Mouse (Mus musculus) forebrain, embryonic 14.5 days (tissue): ENCODE data around the gene Psmd8. TPM values are rescaled to one million over a fixed set of nuclear protein-coding genes. Genes with fewer than 3 reads are reported as not detected.

Experiments
- ATAC-seq: fragments of 200-750 bp; cut with Nextera tagmentation; 2 replicates; pipeline ENCODE4 v1.8.0; 2017; ENCODE audit warnings: mild to moderate bottlenecking, moderate library complexity
- DNase-seq: peaks from one replicate; pipeline ENCODE4 v3.0.0-alpha.2; 2015; ENCODE audit warnings: low spot score
- H3K27ac ChIP-seq: fragments of 300-500 bp; sonication (generic); 2 replicates; pipeline ENCODE4 v1.5.1; 2014; ENCODE audit warnings: low read depth, mild to moderate bottlenecking, control low read depth, low read length, moderate library complexity
- H3K27me3 ChIP-seq: fragments of 300-500 bp; sonication (generic); replicated peaks from 2 replicates; pipeline ENCODE4 v1.6.1; 2014; ENCODE audit warnings: low read length, control low read depth, mixed read lengths; ENCODE audit not compliant: control insufficient read depth, insufficient read depth
- H3K36me3 ChIP-seq: fragments of 300-500 bp; sonication (generic); 2 replicates; pipeline ENCODE4 v1.6.1; 2014; ENCODE audit warnings: low read length, control low read depth; ENCODE audit not compliant: control insufficient read depth, insufficient read depth
- H3K4me1 ChIP-seq: fragments of 300-500 bp; sonication (generic); 2 replicates; pipeline ENCODE4 v1.6.1; 2014; ENCODE audit warnings: antibody characterized with exemption, low read length, control low read depth; ENCODE audit not compliant: control insufficient read depth, insufficient read depth
- H3K4me2 ChIP-seq: fragments of 300-500 bp; sonication (generic); 2 replicates; pipeline ENCODE4 v1.6.1; 2014; ENCODE audit warnings: mild to moderate bottlenecking, control low read depth, low read length
- H3K4me3 ChIP-seq: fragments of 300-500 bp; sonication (generic); 2 replicates; pipeline ENCODE4 v1.5.1; 2014; ENCODE audit warnings: low read depth, low read length, control low read depth
- H3K9ac ChIP-seq: fragments of 300-500 bp; sonication (generic); 2 replicates; pipeline ENCODE4 v1.6.1; 2014; ENCODE audit warnings: mild to moderate bottlenecking, low read length, control low read depth, moderate library complexity
- H3K9me3 ChIP-seq: fragments of 300-500 bp; sonication (generic); replicated peaks from 2 replicates; pipeline ENCODE4 v1.6.1; 2016; ENCODE audit warnings: low read length, control low read depth, mixed read lengths; ENCODE audit not compliant: control insufficient read depth
- WGBS: fragments of 180-500 bp; shearing (Covaris S2); extraction: QIAGEN DNeasy Blood & Tissue Kit; methylation state at CpG from one replicate; pipeline ENCODE4 v1.1.7; 2014; 5-methylcytosine and 5-hydroxymethylcytosine counted together
- polyA plus RNA-seq: library from polyadenylated mRNA; unstranded; fragments of >200 nt; fragmentation: Nextera tagmentation; extraction: Ambion mirVana; gene quantifications from 2 replicates; pipeline ENCODE4 v1.2.1, GENCODE M21; 2014

Gene Psmd8
- polyA plus RNA-seq, 1 experiment from 2014 or later: 364 TPM

- Histone ChIP-seq H3K36me3 (peaks cover 12% of the 10 kb centered on the region; the same call in 1 of the 2 replicates), H3K27me3 (peaks cover 16% of the 10 kb centered on the region), H3K4me1 (peaks cover 7% of the 10 kb centered on the region; the same call in 1 of the 2 replicates), H3K4me2 (peak overlapping the region; percentile 75), H3K9ac (peak overlapping the region; percentile 37; the same call in 1 of the 2 replicates), H3K4me3 (peak overlapping the region; percentile 66), H3K27ac (no peak overlapping the region), H3K9me3 (no peaks in the 10 kb centered on the region)
- DNase-seq (no peak), ATAC-seq (no peak)
- 14% methylated on average over 19 of the region's 19 CpGs for WGBS
These were observed 12.8 kb downstream of the Psmd8 start for GRCm38 (mm10) chr7:29167656-29168055.

DNA sequence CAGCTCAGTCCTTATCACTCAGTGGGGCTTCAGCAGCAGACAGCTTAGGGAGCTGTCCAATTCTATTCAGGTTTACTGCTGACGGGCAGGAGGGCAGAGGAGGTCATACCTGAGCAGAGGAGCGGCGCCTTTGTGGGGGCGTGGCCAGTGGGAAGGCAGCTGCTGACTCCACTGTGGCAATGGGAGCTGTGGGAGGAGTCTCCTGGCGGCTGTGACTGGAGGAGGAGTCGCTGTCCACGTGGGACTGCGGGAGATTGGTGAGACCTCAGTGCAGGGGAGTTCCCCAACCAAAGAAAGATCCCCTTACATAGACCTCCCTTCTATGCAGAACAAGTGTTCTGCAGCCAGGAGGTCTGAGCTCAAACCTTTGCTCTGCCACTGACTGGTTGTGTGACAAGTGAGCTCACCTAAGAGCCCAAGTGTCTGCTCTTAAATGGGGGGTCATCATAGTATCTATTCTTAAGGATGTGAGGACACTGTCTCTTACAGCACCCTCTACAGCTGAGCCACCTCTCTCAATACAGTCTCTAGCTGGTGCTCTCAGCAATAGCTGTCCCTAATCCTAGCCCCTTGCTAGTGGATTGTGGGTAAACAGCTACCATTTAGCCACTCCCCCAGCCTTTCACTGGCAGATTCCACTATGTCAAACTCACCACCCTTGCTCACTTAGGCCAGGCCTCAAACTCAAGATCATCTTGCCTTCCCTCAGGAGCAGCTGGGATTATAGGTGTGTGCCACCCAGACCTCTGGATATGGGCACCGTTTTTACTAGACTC is 17.6 kb downstream of the Psmd8 start:
- ATAC-seq: no peak
- peaks cover 19% of the 10 kb centered on the region for H3K36me3 ChIP-seq
- no peak for DNase-seq
- H3K27me3 ChIP-seq: 0 out of 2 replicates have a peak, but pooled peaks cover 7% of the 10 kb centered on the region
- H3K27ac ChIP-seq: no peak overlapping the region
- H3K4me2 ChIP-seq: no peak overlapping the region
- H3K9ac ChIP-seq: no peak overlapping the region
- no peaks in the 10 kb centered on the region for H3K9me3 ChIP-seq
- 28% methylated on average over 9 of the region's 9 CpGs for WGBS
- H3K4me1 ChIP-seq: 0 out of 2 replicates have a peak, but pooled peaks cover 3% of the 10 kb centered on the region
- no peak overlapping the region for H3K4me3 ChIP-seq

DNA sequence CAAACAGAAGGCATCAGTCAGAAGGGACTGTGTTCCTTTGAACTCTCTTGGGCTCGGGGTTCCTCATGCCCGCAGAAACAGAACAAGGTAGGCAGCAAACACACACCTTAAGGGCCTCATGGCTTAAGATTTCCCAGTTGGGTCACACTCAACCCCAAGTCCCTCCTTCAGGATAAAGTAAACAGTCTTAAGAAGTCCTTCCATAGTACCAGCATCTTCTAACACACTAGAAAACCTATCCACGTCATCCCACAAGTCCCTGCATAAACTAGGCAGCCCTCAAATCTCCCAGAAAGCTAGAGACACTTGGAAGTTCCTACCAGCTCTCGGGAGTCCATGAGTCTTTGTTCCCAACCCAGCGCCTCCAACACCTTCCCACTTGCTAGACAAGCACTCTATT is 18.2 kb downstream of the Psmd8 start:
- Histone ChIP-seq H3K4me1 (no peaks in the 10 kb centered on the region), H3K36me3 (peaks cover 19% of the 10 kb centered on the region), H3K27me3 (0 out of 2 replicates have a peak, but pooled peaks cover 7% of the 10 kb centered on the region), H3K27ac (no peak overlapping the region), H3K9me3 (no peaks in the 10 kb centered on the region), H3K4me3 (no peak overlapping the region), H3K9ac (no peak overlapping the region), H3K4me2 (no peak overlapping the region)
- no peak for DNase-seq
- ATAC-seq: no peak
- 84% methylated on average over 5 of the region's 5 CpGs for WGBS

- Histone ChIP-seq H3K9me3 (no peaks in the 10 kb centered on the region), H3K9ac (no peak overlapping the region), H3K27ac (no peak overlapping the region), H3K36me3 (peaks cover 9% of the 10 kb centered on the region), H3K4me3 (no peak overlapping the region), H3K4me1 (no peaks in the 10 kb centered on the region), H3K27me3 (0 out of 2 replicates have a peak, but pooled peaks cover 7% of the 10 kb centered on the region), H3K4me2 (no peak overlapping the region)
- ATAC-seq: no peak
- 0% methylated on average over 5 of the region's 5 CpGs for WGBS
- no peak for DNase-seq
These were observed 22.2 kb downstream of the Psmd8 start for GRCm38 (mm10) chr7:29158264-29158663.

GRCm38 (mm10) chr7:29155838-29156782 is 24.4 kb downstream of the Psmd8 start, which contains the start of gene Fam98c:
Gene Fam98c, minus strand, starts transcription at chr7:29156234.
- Histone ChIP-seq H3K9ac (peak within 1 kb of the TSS; percentile 77), H3K9me3 (no peaks in the 10 kb centered on the region), H3K4me1 (no peaks in the 10 kb centered on the region), H3K4me2 (peak within 1 kb of the TSS; percentile 92), H3K27me3 (0 out of 2 replicates have a peak, but pooled peaks cover 7% of the 10 kb centered on the region), H3K36me3 (no peaks in the 10 kb centered on the region; the same call in 1 of the 2 replicates), H3K27ac (peak within 1 kb of the TSS; percentile 89), H3K4me3 (peak within 1 kb of the TSS; percentile 76)
- WGBS: 4% methylated on average over 67 of the region's 68 CpGs
- DNase-seq: peak; percentile 87
- peak; percentile 88 for ATAC-seq

- H3K4me3 ChIP-seq: peak overlapping the region; percentile 76
- H3K9ac ChIP-seq: peak overlapping the region; percentile 77
- H3K27ac ChIP-seq: peak overlapping the region; percentile 89
- H3K36me3 ChIP-seq: no peaks in the 10 kb centered on the region
- no peaks in the 10 kb centered on the region for H3K4me1 ChIP-seq
- H3K27me3 ChIP-seq: 0 out of 2 replicates have a peak, but pooled peaks cover 7% of the 10 kb centered on the region
- peak overlapping the region; percentile 92 for H3K4me2 ChIP-seq
- ATAC-seq: peak; percentile 93
- DNase-seq: peak; percentile 90
- no peaks in the 10 kb centered on the region for H3K9me3 ChIP-seq
- WGBS: 8% methylated on average over 37 of the region's 37 CpGs
These were observed 25.2 kb downstream of the Psmd8 start for GRCm38 (mm10) chr7:29155196-29155837.

DNA sequence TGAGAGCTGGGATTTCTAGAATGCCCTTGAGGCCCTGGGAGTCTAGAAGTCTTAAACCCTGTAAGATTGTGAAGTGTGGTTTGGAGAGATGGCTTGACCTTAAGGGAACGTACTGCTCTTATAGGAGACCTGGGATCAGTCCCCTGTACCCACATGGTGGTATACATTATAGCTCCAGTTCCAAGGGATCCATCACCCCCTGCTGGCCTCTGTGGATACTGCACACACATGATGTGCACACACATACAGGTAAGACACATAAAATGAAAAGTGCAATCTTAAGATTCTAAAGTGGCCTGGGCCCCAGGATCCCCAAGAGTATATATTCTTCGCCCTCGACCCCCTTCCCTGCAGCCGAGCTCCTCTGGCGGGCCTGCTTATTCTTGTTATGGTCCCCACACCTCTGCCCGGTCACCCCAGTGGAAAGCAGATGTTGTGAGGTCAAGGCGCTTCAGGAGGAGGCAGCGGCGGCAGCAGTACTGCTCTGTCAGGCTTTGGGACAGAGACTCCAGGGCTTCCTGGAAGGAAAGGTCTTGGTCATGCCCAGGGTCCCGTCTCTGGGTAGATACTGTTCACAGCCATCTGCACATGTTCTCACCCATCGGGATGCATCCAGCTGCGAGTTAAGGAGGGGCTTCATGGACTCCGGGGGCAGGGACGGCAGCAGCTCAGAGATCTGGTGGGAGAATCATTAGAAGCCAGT is 26.3 kb downstream of the Psmd8 start:
- no peak overlapping the region for H3K9ac ChIP-seq
- no peak overlapping the region for H3K27ac ChIP-seq
- no peaks in the 10 kb centered on the region for H3K36me3 ChIP-seq
- H3K27me3 ChIP-seq: 0 out of 2 replicates have a peak, but pooled peaks cover 7% of the 10 kb centered on the region
- H3K4me1 ChIP-seq: no peaks in the 10 kb centered on the region
- H3K9me3 ChIP-seq: no peaks in the 10 kb centered on the region
- no peak overlapping the region for H3K4me2 ChIP-seq
- no peak for ATAC-seq
- WGBS: 96% methylated on average over 14 of the region's 14 CpGs
- H3K4me3 ChIP-seq: no peak overlapping the region
- DNase-seq: no peak

GRCm38 (mm10) chr7:29151486-29151885 is 29.0 kb downstream of the Psmd8 start:
- 68% methylated on average over 10 of the region's 10 CpGs for WGBS
- no peak overlapping the region for H3K9ac ChIP-seq
- no peaks in the 10 kb centered on the region for H3K36me3 ChIP-seq
- no peaks in the 10 kb centered on the region for H3K27me3 ChIP-seq
- no peak overlapping the region for H3K4me3 ChIP-seq
- no peaks in the 10 kb centered on the region for H3K9me3 ChIP-seq
- H3K4me1 ChIP-seq: no peaks in the 10 kb centered on the region
- H3K4me2 ChIP-seq: no peak overlapping the region
- no peak for DNase-seq
- no peak for ATAC-seq
- H3K27ac ChIP-seq: no peak overlapping the region
